Mouse (Mus musculus) heart, adult 2 months (tissue): ENCODE measurements around the gene Shld2.

Experiments used
- CTCF ChIP-seq: fragments of 200-600 bp; IDR thresholded peaks from 2 replicates; pipeline ENCODE4 v1.8.1; 2022; ENCODE audit warnings: antibody characterized with exemption, mild to moderate bottlenecking, moderate library complexity
- POLR2A ChIP-seq: fragments of 200-500 bp; IDR thresholded peaks from 2 replicates; pipeline ENCODE4 v1.6.1; 2011; ENCODE audit warnings: mild to moderate bottlenecking, low read depth, low read length, control low read depth; ENCODE audit not compliant: insufficient read depth

DNA sequence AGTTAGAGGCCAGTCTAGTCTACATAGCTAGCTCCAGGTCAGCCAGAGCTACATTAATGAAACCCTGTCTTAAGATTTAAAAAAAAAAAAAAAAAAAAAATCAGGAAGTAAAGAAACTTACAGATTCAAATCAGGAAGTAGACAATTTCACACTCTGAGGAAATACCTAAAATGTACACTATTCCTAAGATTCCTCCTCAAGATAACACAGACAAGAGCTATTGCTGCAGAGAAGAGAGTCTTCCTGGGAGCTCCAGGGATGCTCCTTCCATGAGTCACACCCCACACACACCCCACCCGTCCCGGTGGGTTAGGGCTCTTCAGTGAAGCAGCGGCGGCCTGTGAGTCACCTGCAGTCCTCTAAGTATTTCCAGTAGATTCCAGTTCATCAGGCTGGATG lies 13.3 kb downstream of the Shld2 start:
- no peak for TF ChIP-seq POLR2A
- TF ChIP-seq CTCF = no peak
